Mouse (Mus musculus) G1E (cell line): ENCODE measurements around the gene Taf11.

Source experiments
- CTCF ChIP-seq: IDR thresholded peaks from 2 replicates; pipeline ENCODE4 v1.5.1; 2012; ENCODE audit warnings: low read depth, low read length, inconsistent platforms, mixed read lengths
- GATA1 ChIP-seq: IDR thresholded peaks from 2 replicates; pipeline ENCODE4 v1.6.1; 2012; ENCODE audit warnings: borderline replicate concordance, low read length, inconsistent platforms, mixed read lengths
- POLR2AphosphoS5 ChIP-seq: IDR thresholded peaks from 2 replicates; pipeline ENCODE4 v1.6.1; 2012; ENCODE audit warnings: low read depth, low read length, inconsistent platforms; ENCODE audit not compliant: insufficient replicate concordance

- no peak for TF ChIP-seq CTCF
- TF ChIP-seq POLR2AphosphoS5: no peak
- TF ChIP-seq GATA1: no peak
Observed at GRCm38 (mm10) chr17:27883129-27883528, 26.5 kb downstream of the Taf11 start.
